Mouse (Mus musculus) forebrain, embryonic 15.5 days (tissue): ENCODE results near the gene Gpr19. TPM values are rescaled to one million over a fixed set of nuclear protein-coding genes. Genes with fewer than 3 reads are reported as not detected.
A peak's percentile ranks its signal among the peaks of the same experiment; 100 is the strongest.

ENCODE experiments used
- ATAC-seq: fragments of 200-750 bp; cut with Nextera tagmentation; replicated peaks from 2 replicates; pipeline ENCODE4 v1.8.0; 2017; ENCODE audit warnings: mild to moderate bottlenecking, moderate TSS enrichment, moderate library complexity
- H3K27ac ChIP-seq: fragments of 300-500 bp; sonication (generic); replicated peaks from 2 replicates; pipeline ENCODE4 v1.5.1; 2015; ENCODE audit warnings: mild to moderate bottlenecking, inconsistent platforms
- H3K27me3 ChIP-seq: fragments of 300-500 bp; sonication (generic); 2 replicates; pipeline ENCODE4 v1.6.1; 2015; ENCODE audit warnings: inconsistent platforms
- H3K36me3 ChIP-seq: fragments of 300-500 bp; sonication (generic); 2 replicates; pipeline ENCODE4 v1.6.1; 2015; ENCODE audit warnings: mild to moderate bottlenecking, inconsistent platforms
- H3K4me1 ChIP-seq: fragments of 300-500 bp; sonication (generic); 2 replicates; pipeline ENCODE4 v1.6.1; 2015; ENCODE audit warnings: inconsistent platforms
- H3K4me2 ChIP-seq: fragments of 300-500 bp; sonication (generic); replicated peaks from 2 replicates; pipeline ENCODE4 v1.6.1; 2015; ENCODE audit warnings: mild to moderate bottlenecking, inconsistent platforms
- H3K4me3 ChIP-seq: fragments of 300-500 bp; sonication (generic); 2 replicates; pipeline ENCODE4 v1.5.1; 2015; ENCODE audit warnings: mild to moderate bottlenecking, inconsistent platforms
- H3K9ac ChIP-seq: fragments of 300-500 bp; sonication (generic); replicated peaks from 2 replicates; pipeline ENCODE4 v1.6.1; 2015; ENCODE audit warnings: mild to moderate bottlenecking, inconsistent platforms
- H3K9me3 ChIP-seq: fragments of 300-500 bp; sonication (generic); 2 replicates; pipeline ENCODE4 v1.6.1; 2016; ENCODE audit warnings: inconsistent platforms
- WGBS: fragments of 180-500 bp; shearing (Covaris S2); methylation state at CpG from one replicate; pipeline ENCODE4 v1.1.7; 2015; ENCODE audit warnings: mixed read lengths; 5-methylcytosine and 5-hydroxymethylcytosine counted together
- polyA plus RNA-seq: library from polyadenylated mRNA; unstranded; fragments of >200 nt; fragmentation: Nextera tagmentation; extraction: Ambion mirVana; gene quantifications from 2 replicates; pipeline ENCODE4 v1.2.1, GENCODE M21; 2015

The Gpr19 gene
- polyA plus RNA-seq, 1 experiment from 2014 or later, result 47.7 TPM

DNA sequence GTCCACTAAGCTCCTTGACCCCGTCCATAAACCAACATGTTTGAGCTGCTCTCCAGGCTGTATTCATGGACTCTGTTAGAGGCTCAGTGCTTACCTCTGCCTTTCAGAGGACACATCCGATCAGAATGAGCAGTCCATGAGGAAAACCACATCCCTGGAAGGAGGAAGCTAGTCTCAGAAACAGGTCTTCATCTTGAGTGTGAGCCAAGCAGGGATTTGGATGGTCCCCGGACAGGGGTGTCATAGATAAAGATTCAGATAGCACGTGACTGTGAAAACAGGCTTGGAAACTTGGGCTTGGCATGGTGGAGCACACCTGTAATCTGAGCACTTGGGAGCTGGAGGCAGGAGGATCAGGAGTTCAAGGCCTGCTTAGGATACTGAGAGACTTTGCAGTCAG, 31.5 kb upstream of the Gpr19 start:
- peak overlapping the region; percentile 54 for H3K4me3 ChIP-seq
- H3K27ac ChIP-seq, result 0 out of 2 replicates have a peak overlapping the region, but pooled peaks have one; percentile 19
- 33% methylated on average over 4 of the region's 4 CpGs for WGBS
- H3K9ac ChIP-seq, result peak overlapping the region; percentile 26
- peak overlapping the region; percentile 78 for H3K4me2 ChIP-seq
- no peaks in the 10 kb centered on the region for H3K27me3 ChIP-seq
- peaks cover 35% of the 10 kb centered on the region for H3K4me1 ChIP-seq
- H3K9me3 ChIP-seq, result no peaks in the 10 kb centered on the region
- ATAC-seq, result no peak
- H3K36me3 ChIP-seq, result no peaks in the 10 kb centered on the region

DNA sequence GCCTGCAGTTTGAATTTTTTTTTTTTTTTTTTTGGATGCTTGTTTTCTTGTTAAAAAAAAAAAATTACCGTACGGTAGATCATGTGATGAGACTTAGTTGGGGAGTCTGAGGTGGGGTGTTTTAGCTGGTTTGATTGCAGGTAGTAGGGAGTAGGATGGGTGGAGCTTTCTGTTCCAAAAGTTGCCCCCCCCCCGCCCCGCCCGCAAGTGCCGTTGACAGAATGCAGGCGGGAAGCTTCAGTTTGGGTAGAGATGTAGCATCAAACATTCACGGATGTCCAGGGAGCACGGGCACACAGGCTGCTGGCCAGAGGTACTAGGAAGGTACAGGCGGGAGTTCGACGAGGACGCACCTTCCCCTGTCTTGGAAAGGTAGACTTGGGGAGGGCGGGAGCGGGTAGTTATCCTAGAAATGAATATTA, 30.5 kb upstream of the Gpr19 start:
- H3K4me2 ChIP-seq, result peak overlapping the region; percentile 78
- H3K9me3 ChIP-seq, result no peaks in the 10 kb centered on the region
- no peaks in the 10 kb centered on the region for H3K27me3 ChIP-seq
- peak overlapping the region; percentile 98 for H3K27ac ChIP-seq
- H3K9ac ChIP-seq, result peak overlapping the region; percentile 66
- H3K4me1 ChIP-seq, result peaks cover 38% of the 10 kb centered on the region
- H3K4me3 ChIP-seq, result peak overlapping the region; percentile 54
- H3K36me3 ChIP-seq, result no peaks in the 10 kb centered on the region
- ATAC-seq, result peak; percentile 33
- WGBS, result under 1% methylated on average over 15 of the region's 15 CpGs

DNA sequence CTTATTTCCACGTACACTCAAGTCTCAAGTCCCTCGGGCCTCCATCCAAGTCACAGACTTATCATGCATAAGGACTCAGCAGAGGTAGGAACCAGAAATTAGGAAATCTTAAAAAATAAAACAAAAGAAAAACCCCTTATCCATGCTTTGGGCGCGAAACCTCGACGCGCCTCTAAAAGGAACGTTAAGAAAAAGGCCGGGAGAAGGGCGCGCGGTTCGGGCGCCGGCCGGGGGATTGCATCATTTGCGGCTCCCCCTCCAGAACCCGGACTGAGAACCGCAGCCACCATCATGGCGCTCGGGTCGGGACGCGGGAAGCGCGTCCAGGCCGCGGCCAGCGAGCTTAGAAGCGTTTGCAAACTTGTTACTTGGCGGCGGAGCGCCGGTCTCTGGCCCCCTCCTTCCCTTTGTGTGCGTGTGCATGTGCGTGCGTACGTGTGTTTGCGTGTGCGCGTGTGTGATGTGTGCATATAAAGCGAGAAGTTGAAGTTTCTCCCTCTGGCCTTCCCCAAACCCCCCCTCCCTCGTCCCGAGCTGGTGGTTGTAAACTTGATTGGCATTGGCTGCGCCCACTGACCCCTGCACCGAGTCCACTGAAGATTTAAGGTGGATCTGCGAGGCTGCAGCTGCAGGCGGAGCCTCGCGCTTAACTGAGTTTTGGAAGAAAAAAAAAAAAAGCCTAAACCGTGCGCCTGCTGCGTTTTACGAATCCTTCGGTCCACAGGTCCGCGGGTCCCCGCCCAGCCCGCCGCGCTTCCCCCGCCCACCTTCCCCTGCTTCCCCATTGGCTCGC, 29.9 kb upstream of the Gpr19 start:
- H3K4me1 ChIP-seq, result peaks cover 44% of the 10 kb centered on the region
- no peaks in the 10 kb centered on the region for H3K9me3 ChIP-seq
- ATAC-seq, result peak; percentile 85
- peak overlapping the region; percentile 54 for H3K4me3 ChIP-seq
- peak overlapping the region; percentile 78 for H3K4me2 ChIP-seq
- under 1% methylated on average over 63 of the region's 63 CpGs for WGBS
- H3K9ac ChIP-seq, result peak overlapping the region; percentile 66
- no peaks in the 10 kb centered on the region for H3K27me3 ChIP-seq
- H3K36me3 ChIP-seq, result no peaks in the 10 kb centered on the region
- peak overlapping the region; percentile 98 for H3K27ac ChIP-seq

DNA sequence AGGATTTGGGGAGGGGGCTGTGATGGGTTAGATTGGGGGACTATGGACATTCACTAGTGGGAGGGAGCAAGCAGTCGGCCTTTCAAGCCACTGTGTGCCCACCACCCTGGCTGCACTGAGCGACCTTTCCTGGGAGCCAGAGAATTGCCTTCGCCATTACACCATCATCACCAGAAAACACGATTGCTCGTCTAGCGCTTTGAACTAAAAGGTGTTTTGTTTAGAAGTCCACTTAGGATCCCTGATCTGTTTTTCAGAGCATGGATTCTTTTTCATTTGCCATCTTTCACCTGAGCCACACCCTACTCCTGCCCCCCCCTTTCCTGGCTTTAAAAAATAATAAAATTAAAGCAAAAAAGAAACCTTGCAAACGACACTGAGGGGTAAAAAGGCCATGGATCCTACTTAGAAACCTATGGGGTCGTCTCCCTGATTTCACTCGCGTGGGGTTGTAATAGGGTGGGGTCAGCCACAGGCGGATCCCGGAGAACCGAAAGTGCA, 29.3 kb upstream of the Gpr19 start:
- Histone ChIP-seq H3K4me2 (peak overlapping the region; percentile 78), H3K9me3 (no peaks in the 10 kb centered on the region), H3K9ac (peak overlapping the region; percentile 66), H3K27me3 (no peaks in the 10 kb centered on the region), H3K4me3 (peak overlapping the region; percentile 54), H3K36me3 (no peaks in the 10 kb centered on the region), H3K4me1 (peaks cover 44% of the 10 kb centered on the region), H3K27ac (peak overlapping the region; percentile 98)
- under 1% methylated on average over 13 of the region's 13 CpGs for WGBS
- ATAC-seq, result peak; percentile 10

DNA sequence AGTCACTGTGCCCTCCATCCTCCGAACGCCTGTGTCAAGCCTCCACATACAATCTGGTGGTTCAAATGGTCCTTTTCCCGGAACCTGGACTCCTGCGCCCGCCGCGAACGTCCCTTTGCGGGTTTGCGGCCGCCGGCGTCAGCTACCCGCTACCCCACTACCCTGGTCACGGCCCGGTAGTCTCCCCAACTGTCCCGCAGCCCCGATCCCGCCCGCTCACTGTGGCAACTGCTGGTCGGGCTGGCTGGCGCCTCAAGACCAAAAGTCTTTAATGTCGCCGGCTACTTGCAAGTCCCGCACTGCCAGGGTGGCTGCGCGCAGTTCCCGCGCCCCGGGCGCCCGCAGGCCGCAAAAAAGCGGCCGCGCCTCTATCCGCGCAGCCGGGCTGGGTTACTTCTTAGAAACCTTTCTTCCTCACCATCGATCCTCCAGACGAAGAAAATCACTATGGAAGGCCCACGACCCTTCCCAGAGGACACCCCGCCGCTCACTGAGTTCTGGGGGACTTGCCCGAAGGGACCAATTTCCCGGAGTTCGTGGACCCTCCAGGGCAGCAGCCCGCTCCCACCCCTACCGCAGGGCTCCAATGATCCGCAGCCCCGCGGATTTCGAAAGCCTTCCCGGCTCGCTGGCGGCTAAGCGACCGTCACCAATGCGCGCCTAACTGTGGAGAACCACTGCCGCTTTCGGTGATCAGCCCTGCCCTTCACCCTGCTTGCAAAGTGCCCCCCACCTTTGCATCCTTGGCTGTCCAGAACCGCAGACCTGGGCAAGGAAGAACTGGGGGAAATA, 28.6 kb upstream of the Gpr19 start:
- H3K9me3 ChIP-seq, result no peaks in the 10 kb centered on the region
- H3K9ac ChIP-seq, result peak overlapping the region; percentile 66
- H3K27me3 ChIP-seq, result no peaks in the 10 kb centered on the region
- peak overlapping the region; percentile 98 for H3K27ac ChIP-seq
- H3K4me1 ChIP-seq, result peaks cover 48% of the 10 kb centered on the region
- peak overlapping the region; percentile 54 for H3K4me3 ChIP-seq
- WGBS, result under 1% methylated on average over 63 of the region's 63 CpGs
- ATAC-seq, result peak; percentile 36
- H3K4me2 ChIP-seq, result peak overlapping the region; percentile 78
- no peaks in the 10 kb centered on the region for H3K36me3 ChIP-seq

DNA sequence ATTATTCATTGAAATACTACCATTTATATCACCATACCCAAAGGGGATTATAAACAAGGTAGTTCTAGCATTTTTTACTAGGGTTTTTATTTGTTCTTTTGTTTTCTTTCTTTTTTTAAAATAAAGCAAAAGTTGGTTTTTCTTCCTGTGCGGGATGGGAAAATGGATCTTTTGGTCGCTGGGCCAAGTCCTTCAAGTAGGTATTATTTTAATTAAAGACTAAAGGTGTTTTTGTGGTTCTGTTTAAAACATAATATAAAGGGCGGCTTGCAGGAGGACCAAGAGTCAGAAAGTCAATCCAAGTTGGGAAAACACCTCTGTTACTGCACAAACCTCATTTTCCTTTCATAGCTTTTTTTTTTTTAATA, 27.9 kb upstream of the Gpr19 start:
- WGBS, result 12% methylated on average over 3 of the region's 3 CpGs
- Histone ChIP-seq H3K9ac (peak overlapping the region; percentile 66), H3K9me3 (no peaks in the 10 kb centered on the region), H3K27ac (peak overlapping the region; percentile 98), H3K4me3 (peak overlapping the region; percentile 54), H3K27me3 (no peaks in the 10 kb centered on the region), H3K36me3 (no peaks in the 10 kb centered on the region), H3K4me1 (peaks cover 48% of the 10 kb centered on the region), H3K4me2 (peak overlapping the region; percentile 78)
- ATAC-seq, result no peak

DNA sequence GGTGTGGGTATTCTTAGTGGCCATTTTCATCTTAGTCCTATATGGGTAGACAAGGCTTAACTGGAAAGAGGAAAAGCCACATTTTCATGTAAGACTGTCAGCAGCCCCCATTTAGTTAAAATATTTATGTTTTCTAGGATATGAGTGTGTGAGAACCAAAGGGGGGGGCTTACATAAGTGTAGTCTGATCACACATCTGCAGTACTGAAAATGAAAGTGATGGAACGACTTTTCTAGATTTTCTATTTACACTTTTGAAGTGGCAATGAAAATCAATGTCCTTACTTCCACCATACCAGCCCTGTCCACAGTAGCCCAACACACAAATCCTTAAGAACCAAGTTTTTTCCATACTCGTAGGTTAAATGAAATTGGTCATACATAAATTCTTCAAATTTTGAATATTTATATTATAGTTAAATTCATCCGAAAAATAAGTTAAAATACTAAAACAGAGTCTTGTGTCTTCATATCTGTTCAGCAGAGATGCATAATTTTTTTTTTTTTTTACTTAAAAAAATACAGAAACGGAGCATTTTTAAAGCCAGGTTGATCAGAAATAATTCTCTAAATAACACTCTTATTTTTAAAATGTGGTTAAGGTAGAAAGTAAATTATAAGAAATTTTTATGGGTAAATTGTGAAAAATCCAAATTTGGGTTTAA, 27.4 kb upstream of the Gpr19 start:
- H3K4me1 ChIP-seq, result peaks cover 46% of the 10 kb centered on the region
- H3K4me2 ChIP-seq, result peak overlapping the region; percentile 28
- H3K4me3 ChIP-seq, result peak overlapping the region; percentile 15; the same call in 1 of the 2 replicates
- no peaks in the 10 kb centered on the region for H3K36me3 ChIP-seq
- no peak overlapping the region for H3K9ac ChIP-seq
- WGBS, result 46% methylated on average over 4 of the region's 4 CpGs
- no peak for ATAC-seq
- H3K9me3 ChIP-seq, result no peaks in the 10 kb centered on the region
- no peak overlapping the region for H3K27ac ChIP-seq
- no peaks in the 10 kb centered on the region for H3K27me3 ChIP-seq

DNA sequence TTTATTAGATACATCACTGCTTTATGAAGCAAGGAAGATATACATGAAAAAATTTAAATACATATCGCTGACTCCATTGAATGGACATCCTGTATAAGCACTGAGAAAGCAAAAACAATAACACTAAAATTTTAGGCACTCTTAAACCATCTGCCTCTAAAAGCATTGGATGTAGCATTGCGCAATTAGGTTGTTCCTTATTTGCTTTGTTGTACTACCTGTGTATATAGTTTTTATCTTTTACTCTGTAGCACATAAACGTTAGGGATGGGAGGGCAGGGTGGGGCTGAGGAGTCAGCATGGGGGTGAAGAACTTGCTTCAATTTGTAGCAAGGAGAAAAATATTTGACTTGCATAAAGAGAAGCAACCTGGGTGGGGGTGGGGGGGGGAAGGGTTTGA, 25.9 kb upstream of the Gpr19 start:
- H3K36me3 ChIP-seq, result no peaks in the 10 kb centered on the region
- peak overlapping the region; percentile 83 for H3K4me2 ChIP-seq
- peak overlapping the region; percentile 21 for H3K4me3 ChIP-seq
- no peak for ATAC-seq
- peaks cover 50% of the 10 kb centered on the region for H3K4me1 ChIP-seq
- WGBS, result 56% methylated on average over 3 of the region's 3 CpGs
- no peaks in the 10 kb centered on the region for H3K9me3 ChIP-seq
- no peak overlapping the region for H3K27ac ChIP-seq
- peak overlapping the region; percentile 22; the same call in 1 of the 2 replicates for H3K9ac ChIP-seq
- H3K27me3 ChIP-seq, result no peaks in the 10 kb centered on the region

DNA sequence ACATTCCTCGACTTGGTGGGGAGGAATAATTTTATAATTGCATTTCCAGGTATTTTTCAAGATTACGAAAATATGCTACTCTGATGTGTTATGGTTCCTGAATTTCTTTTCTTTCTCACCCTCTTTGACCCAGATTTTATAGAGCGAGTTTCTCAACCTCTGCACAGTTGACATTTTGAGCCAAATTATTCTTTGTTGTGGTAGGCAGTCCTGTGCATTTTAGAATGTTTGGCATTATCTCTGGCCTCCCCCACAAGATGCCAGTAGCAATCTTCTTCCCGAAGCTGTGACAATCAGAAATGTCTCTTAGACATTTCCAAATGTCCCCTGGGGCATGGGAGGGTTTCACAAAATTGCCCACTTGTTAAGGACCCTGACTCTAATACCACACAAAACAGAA, 25.3 kb upstream of the Gpr19 start:
- Histone ChIP-seq H3K4me2 (peak overlapping the region; percentile 83), H3K9ac (peak overlapping the region; percentile 38), H3K27me3 (no peaks in the 10 kb centered on the region), H3K4me3 (peak overlapping the region; percentile 90), H3K4me1 (peaks cover 50% of the 10 kb centered on the region), H3K36me3 (no peaks in the 10 kb centered on the region), H3K9me3 (no peaks in the 10 kb centered on the region), H3K27ac (no peak overlapping the region)
- 57% methylated on average over 4 of the region's 4 CpGs for WGBS
- ATAC-seq, result no peak

DNA sequence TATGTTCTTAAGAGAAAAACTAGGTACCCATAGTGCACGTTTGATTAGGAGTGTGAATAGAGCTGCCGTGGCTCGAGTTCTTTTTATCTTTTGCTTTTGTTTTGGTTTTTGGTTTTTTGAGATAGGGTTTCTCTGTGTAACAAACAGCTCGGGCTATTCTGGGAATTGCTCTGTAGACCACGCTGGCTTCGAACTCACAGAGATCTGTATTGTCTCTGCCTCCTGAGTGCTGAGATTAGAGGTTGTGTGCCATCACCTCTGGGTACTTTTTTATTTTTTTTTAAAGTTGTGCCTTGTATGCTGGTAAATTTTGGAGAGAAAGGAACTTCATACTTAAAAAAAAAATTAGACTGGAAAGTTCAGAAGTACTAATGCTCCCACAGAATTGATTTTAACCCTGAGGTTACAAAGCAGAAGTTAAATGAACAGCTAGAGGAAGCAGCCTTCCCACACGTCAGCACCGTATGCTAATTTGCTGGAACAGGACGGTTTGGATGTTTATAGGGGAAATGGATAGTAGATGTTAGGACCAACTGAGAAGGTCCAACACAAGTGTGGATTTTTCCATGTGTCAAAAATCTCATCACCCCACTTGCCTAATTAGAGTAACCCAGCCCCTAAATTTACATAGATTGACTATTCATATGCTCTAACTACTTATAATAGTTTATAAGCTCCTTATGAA, 24.3 kb upstream of the Gpr19 start:
- no peaks in the 10 kb centered on the region for H3K9me3 ChIP-seq
- no peaks in the 10 kb centered on the region for H3K27me3 ChIP-seq
- no peak for ATAC-seq
- WGBS, result 14% methylated on average over 9 of the region's 9 CpGs
- peak overlapping the region; percentile 100 for H3K27ac ChIP-seq
- H3K9ac ChIP-seq, result peak overlapping the region; percentile 86
- H3K4me3 ChIP-seq, result peak overlapping the region; percentile 90
- peak overlapping the region; percentile 83 for H3K4me2 ChIP-seq
- no peaks in the 10 kb centered on the region for H3K36me3 ChIP-seq
- H3K4me1 ChIP-seq, result peaks cover 48% of the 10 kb centered on the region

DNA sequence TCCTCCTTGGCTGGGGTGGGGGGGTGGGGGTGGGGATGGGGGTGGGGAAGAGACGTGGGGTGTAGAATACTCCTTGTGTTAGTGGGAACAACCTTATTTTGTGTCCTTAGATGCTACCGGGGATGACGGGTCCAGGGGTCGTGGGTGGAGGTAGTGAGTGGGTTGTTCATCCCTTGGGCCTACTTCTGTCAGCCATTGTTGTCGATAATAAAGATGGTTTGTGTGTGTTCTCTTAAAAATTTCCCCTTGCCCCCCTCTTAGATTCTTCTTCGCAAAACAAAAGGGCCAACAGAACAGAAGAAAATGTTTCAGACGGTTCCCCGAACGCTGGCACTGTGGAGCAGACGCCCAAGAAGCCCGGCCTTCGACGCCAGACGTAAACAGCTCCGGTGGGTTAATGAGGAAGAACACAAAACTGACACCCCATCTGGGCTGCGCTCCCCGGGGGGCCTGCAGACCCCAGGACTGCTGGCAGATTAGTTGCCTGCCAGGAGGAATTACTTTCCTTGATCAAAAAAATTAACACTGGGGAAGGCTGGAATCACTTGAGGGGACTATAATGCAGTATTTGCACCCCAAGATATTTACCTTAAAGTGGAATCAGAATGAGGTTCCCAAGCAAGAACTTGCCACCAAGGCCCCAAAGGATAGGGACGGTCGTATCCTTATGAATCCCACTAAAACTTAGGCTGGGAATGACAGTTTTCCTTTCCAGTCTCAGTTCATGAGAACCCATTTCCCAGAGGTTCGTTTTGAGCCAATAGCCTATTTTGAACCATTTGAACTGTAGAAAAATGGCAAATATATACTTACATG, 23.5 kb upstream of the Gpr19 start:
- Histone ChIP-seq H3K4me3 (peak overlapping the region; percentile 90), H3K4me1 (peaks cover 48% of the 10 kb centered on the region), H3K27ac (peak overlapping the region; percentile 100), H3K9me3 (no peaks in the 10 kb centered on the region), H3K4me2 (peak overlapping the region; percentile 83), H3K36me3 (no peaks in the 10 kb centered on the region), H3K27me3 (no peaks in the 10 kb centered on the region), H3K9ac (peak overlapping the region; percentile 86)
- WGBS, result 3% methylated on average over 20 of the region's 20 CpGs
- ATAC-seq, result no peak
